Mouse (Mus musculus) small intestine, adult 2 months (tissue): ENCODE measurements around the gene Zfp652. TPM values are rescaled to one million over a fixed set of nuclear protein-coding genes. Genes with fewer than 3 reads are reported as not detected.

ENCODE experiments used
- H3K27ac ChIP-seq: fragments of 200-500 bp; 2 replicates; pipeline ENCODE4 v1.5.1; 2012; ENCODE audit warnings: low read depth, low read length, control low read depth, inconsistent platforms; ENCODE audit not compliant: insufficient read depth
- H3K27me3 ChIP-seq: fragments of 200-500 bp; 2 replicates; pipeline ENCODE4 v1.6.1; 2012; ENCODE audit warnings: mild to moderate bottlenecking, moderate library complexity, low read length, inconsistent platforms; ENCODE audit not compliant: control insufficient read depth, insufficient read depth
- H3K36me3 ChIP-seq: fragments of 200-500 bp; 2 replicates; pipeline ENCODE4 v1.6.1; 2012; ENCODE audit warnings: mild to moderate bottlenecking, low read length, control low read depth, inconsistent platforms; ENCODE audit not compliant: control insufficient read depth, insufficient read depth
- H3K4me1 ChIP-seq: fragments of 200-500 bp; 2 replicates; pipeline ENCODE4 v1.6.1; 2012; ENCODE audit warnings: low read length, inconsistent platforms, mixed read lengths; ENCODE audit not compliant: control insufficient read depth, insufficient read depth, insufficient read length
- H3K4me3 ChIP-seq: fragments of 200-500 bp; 2 replicates; pipeline ENCODE4 v1.5.1; 2012; ENCODE audit warnings: low read depth, mild to moderate bottlenecking, control low read depth, inconsistent platforms, low read length, moderate library complexity
- CTCF ChIP-seq: fragments of 200-500 bp; IDR thresholded peaks from 2 replicates; pipeline ENCODE4 v1.5.1; 2012; ENCODE audit warnings: low read depth, mild to moderate bottlenecking, control low read depth, inconsistent platforms, low read length, moderate library complexity, mixed read lengths; ENCODE audit not compliant: insufficient replicate concordance, insufficient read length; ENCODE audit errors: extremely low read depth
- POLR2A ChIP-seq: fragments of 200-500 bp; IDR thresholded peaks from 2 replicates; pipeline ENCODE4 v1.6.1; 2012; ENCODE audit warnings: low read depth, mild to moderate bottlenecking, control low read depth, inconsistent platforms, low read length, moderate library complexity
- WGBS: fragments of 180-500 bp; shearing (Covaris S2); methylation state at CpG from one replicate; pipeline ENCODE4 v1.1.7; 2018; 5-methylcytosine and 5-hydroxymethylcytosine counted together
- polyA plus RNA-seq: library from polyadenylated mRNA; depleted of rRNA; stranded (reverse); fragments of >200 nt; gene quantifications from 2 replicates; pipeline ENCODE4 v1.2.3, GENCODE M21; 2012

Zfp652 gene
- polyA plus RNA-seq, 1 experiment: 25.1 TPM

GRCm38 (mm10) chr11:95838999-95839868 lies 126.8 kb downstream of the Zfp652 start:
- peaks cover 28% of the 10 kb centered on the region for H3K4me1 ChIP-seq
- no peaks in the 10 kb centered on the region for H3K36me3 ChIP-seq
- H3K27ac ChIP-seq: peak overlapping the region; percentile 27
- no peak for TF ChIP-seq CTCF
- TF ChIP-seq POLR2A: no peak
- H3K4me3 ChIP-seq: peak overlapping the region; percentile 23; the same call in 1 of the 2 replicates
- 81% methylated on average over 8 of the region's 8 CpGs for WGBS
- H3K27me3 ChIP-seq: no peaks in the 10 kb centered on the region

DNA sequence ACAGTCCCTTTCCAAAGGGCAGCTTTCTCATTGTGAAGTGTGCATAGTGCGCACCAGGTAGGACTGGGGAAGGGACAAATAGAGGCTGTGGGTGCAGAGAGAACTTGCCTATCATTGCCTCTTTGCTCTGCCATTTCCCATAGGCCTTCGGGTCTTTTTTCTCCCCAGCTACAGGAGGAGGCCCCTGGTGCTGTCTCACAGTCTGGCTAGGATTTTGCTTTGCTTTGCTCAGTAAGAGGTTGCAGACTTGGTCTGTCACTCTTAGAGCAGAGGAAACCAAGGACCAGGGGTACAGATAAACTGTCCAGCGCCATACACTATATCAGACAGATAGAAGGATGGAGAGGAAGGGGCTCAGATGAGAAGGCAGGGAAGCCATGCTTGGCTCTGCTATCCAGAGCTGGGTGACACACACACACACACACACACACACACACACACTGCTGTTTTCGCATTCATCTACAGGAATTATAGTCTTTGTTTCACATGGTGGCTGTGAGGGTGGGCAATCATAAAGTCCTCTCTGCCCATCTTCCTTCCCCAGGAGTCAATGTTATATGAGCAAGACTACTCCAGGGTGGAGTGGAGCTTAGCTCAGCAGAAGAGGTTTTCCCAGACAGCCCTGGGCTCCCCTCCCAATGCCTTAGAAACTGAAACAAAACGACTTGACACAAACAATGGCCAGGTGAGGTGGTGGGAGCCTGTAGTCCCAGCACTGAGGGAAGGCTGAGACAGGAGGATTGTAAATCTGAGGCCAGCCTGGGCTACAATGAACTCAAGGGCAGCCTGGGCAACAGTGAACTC lies 128.4 kb downstream of the Zfp652 start:
- Histone ChIP-seq H3K36me3 (no peaks in the 10 kb centered on the region), H3K4me1 (peaks cover 19% of the 10 kb centered on the region), H3K27me3 (no peaks in the 10 kb centered on the region), H3K4me3 (peak overlapping the region; percentile 73), H3K27ac (peak overlapping the region; percentile 80)
- 71% methylated on average over 5 of the region's 5 CpGs for WGBS
- TF ChIP-seq CTCF (no peak), POLR2A (no peak)

GRCm38 (mm10) chr11:95841498-95841830 lies 129.0 kb downstream of the Zfp652 start:
- TF ChIP-seq POLR2A: 0 out of 2 replicates have a peak, but pooled peaks have one; percentile 27
- TF ChIP-seq CTCF: no peak
- H3K4me3 ChIP-seq: peak overlapping the region; percentile 73
- H3K4me1 ChIP-seq: peaks cover 18% of the 10 kb centered on the region
- 76% methylated on average over 10 of the region's 10 CpGs for WGBS
- H3K27ac ChIP-seq: peak overlapping the region; percentile 80
- H3K36me3 ChIP-seq: no peaks in the 10 kb centered on the region
- H3K27me3 ChIP-seq: no peaks in the 10 kb centered on the region

DNA sequence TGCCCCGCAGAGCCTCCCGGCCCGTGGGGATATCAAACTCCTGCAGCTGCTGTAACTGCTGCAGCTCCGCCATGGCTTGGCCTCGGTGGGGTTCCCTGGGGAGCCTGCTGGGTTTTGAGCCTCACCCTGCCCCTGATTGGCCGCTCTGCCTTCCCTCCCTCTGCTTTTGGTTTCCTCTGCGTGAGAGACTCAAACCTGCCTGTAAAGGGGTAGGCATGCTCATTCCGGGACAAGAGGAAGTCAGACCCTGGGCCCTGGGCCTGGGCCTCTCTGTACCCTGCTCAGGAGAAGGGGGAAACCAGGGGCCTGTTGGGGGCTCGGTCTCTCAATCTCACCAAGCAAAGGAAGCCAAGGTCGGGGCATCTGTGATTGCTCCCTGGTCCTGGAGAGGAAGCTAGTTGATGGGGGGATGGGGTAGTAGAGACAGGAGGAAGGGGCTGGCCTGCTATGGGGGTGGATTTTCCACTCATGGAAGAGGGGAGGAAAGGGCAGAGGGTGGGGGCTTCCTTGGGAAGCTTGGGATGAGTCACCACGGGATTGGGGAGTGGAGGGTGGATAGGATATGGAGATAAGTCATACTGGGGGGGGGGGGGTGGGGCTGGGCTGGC lies 129.7 kb downstream of the Zfp652 start, which contains the start of gene Abi3:
Gene Abi3 (minus strand): TSS at position 403 of the 608 bp plus-strand sequence.
- peak; percentile 66; the same call in 1 of the 2 replicates for TF ChIP-seq POLR2A
- TF ChIP-seq CTCF: no peak
- Histone ChIP-seq H3K27ac (peak within 1 kb of the TSS; percentile 80), H3K36me3 (no peaks in the 10 kb centered on the region), H3K4me3 (peak within 1 kb of the TSS; percentile 73), H3K27me3 (no peaks in the 10 kb centered on the region), H3K4me1 (peaks cover 13% of the 10 kb centered on the region)
- WGBS: 52% methylated on average over 11 of the region's 11 CpGs

DNA sequence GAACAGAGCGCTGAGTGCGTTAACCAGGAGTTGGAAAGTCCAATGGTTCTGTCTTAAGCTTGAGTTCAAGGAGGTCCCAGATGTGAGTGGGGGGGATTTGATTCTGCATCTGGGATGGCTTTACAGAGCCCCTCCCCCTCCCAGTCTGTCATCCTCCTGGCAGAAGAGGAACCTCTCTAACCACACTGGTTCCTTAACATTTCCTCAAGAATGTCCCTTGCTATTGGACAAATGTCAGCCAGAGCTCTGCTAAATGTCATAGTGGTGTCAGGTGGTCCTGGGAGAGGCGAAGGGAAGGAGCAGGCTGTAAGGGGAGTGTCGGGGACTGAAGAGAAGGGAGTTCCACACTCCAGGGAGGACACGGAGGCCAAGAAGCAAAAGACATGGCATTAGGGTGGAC lies 130.5 kb downstream of the Zfp652 start:
- TF ChIP-seq CTCF (no peak), POLR2A (no peak)
- Histone ChIP-seq H3K27ac (peak overlapping the region; percentile 54), H3K36me3 (no peaks in the 10 kb centered on the region), H3K4me3 (peak overlapping the region; percentile 33), H3K27me3 (no peaks in the 10 kb centered on the region), H3K4me1 (peaks cover 8% of the 10 kb centered on the region)
- WGBS: 79% methylated on average over 5 of the region's 5 CpGs

GRCm38 (mm10) chr11:95843421-95843950 lies 131.0 kb downstream of the Zfp652 start:
- no peak for TF ChIP-seq CTCF
- TF ChIP-seq POLR2A: no peak
- peak overlapping the region; percentile 17 for H3K27ac ChIP-seq

More at GRCm38 (mm10) chr11:95843421-95843950, 131.0 kb downstream of the Zfp652 start:
- H3K27me3 ChIP-seq: no peaks in the 10 kb centered on the region
- peaks cover 5% of the 10 kb centered on the region for H3K4me1 ChIP-seq
- H3K4me3 ChIP-seq: peak overlapping the region; percentile 22
- 65% methylated on average over 6 of the region's 6 CpGs for WGBS
- H3K36me3 ChIP-seq: no peaks in the 10 kb centered on the region
